Mouse (Mus musculus) embryo, embryonic 10 days (tissue): ENCODE measurements at regions not wholly inside any gene's neighbourhood (a gene's known extent, or its start where the extent isn't known, plus 50 kb on each side); places are given as distances from the start of the nearest gene placed in this dataset.

Source experiments
- DNase-seq: peaks from one replicate; pipeline ENCODE4 v3.0.0-alpha.2; 2015; ENCODE audit warnings: low spot score

GRCm38 (mm10) chr4:131298011-131298674, 354.0 kb downstream of the Matn1 start:
- no peak for DNase-seq

GRCm38 (mm10) chr4:131303936-131304335, 359.8 kb downstream of the Matn1 start:
- DNase-seq, result no peak

GRCm38 (mm10) chr4:131304361-131304777, 360.2 kb downstream of the Matn1 start:
- peak; percentile 9 for DNase-seq

- no peak for DNase-seq
These were observed 370.0 kb downstream of the Matn1 start for GRCm38 (mm10) chr4:131314231-131314630.

- no peak for DNase-seq
These were observed 371.9 kb downstream of the Matn1 start for GRCm38 (mm10) chr4:131316041-131316440.

- peak; percentile 43 for DNase-seq
These were observed 378.1 kb downstream of the Matn1 start for GRCm38 (mm10) chr4:131322323-131322722.

- no peak for DNase-seq
These were observed 380.3 kb downstream of the Matn1 start for GRCm38 (mm10) chr4:131324486-131324885.

GRCm38 (mm10) chr4:131325200-131325599, 381.0 kb downstream of the Matn1 start:
- no peak for DNase-seq

- DNase-seq, result no peak
These were observed 381.4 kb downstream of the Matn1 start for GRCm38 (mm10) chr4:131325609-131326008.

- DNase-seq, result no peak
These were observed 385.2 kb downstream of the Matn1 start for GRCm38 (mm10) chr4:131329398-131329797.

GRCm38 (mm10) chr4:131331646-131332045, 387.5 kb downstream of the Matn1 start:
- DNase-seq, result no peak

- DNase-seq, result no peak
These were observed 392.6 kb downstream of the Matn1 start for GRCm38 (mm10) chr4:131336801-131337200.

GRCm38 (mm10) chr4:131340993-131341695, 397.0 kb downstream of the Matn1 start:
- no peak for DNase-seq

- DNase-seq, result no peak
These were observed 402.5 kb downstream of the Matn1 start for GRCm38 (mm10) chr4:131346727-131347126.

GRCm38 (mm10) chr4:131350268-131350667, 406.1 kb downstream of the Matn1 start:
- DNase-seq, result no peak

- DNase-seq, result no peak
These were observed 410.7 kb downstream of the Matn1 start for GRCm38 (mm10) chr4:131354908-131355307.

GRCm38 (mm10) chr4:131355526-131355991, 411.4 kb downstream of the Matn1 start:
- no peak for DNase-seq

GRCm38 (mm10) chr4:131356316-131356715, 412.1 kb downstream of the Matn1 start:
- no peak for DNase-seq

GRCm38 (mm10) chr4:131363030-131363429, 418.8 kb downstream of the Matn1 start:
- DNase-seq, result no peak

GRCm38 (mm10) chr4:131364671-131365252, 420.6 kb downstream of the Matn1 start:
- peak; percentile 67 for DNase-seq

GRCm38 (mm10) chr4:131366006-131366405, 421.8 kb downstream of the Matn1 start:
- DNase-seq, result no peak

GRCm38 (mm10) chr4:131366656-131367055, 422.5 kb downstream of the Matn1 start:
- DNase-seq, result no peak

- no peak for DNase-seq
These were observed 428.3 kb downstream of the Matn1 start for GRCm38 (mm10) chr4:131372517-131372916.
